Mouse (Mus musculus): ENCODE measurements around the gene Eps8l1. TPM values are rescaled to one million over a fixed set of nuclear protein-coding genes. Genes with fewer than 3 reads are reported as not detected.
"Not testable (repeated sequence)": the region's sequence is repeated elsewhere in the genome, so short reads cannot be mapped to it uniquely, and the experiment has no call there.

Gene Eps8l1
- polyA plus RNA-seq, 1 experiment from 2014 or later: 3.8 TPM

- H3K4me2 ChIP-seq: no peak overlapping the region
Observed at GRCm38 (mm10) chr7:4523205-4524130, 63.0 kb downstream of the Eps8l1 start.

GRCm38 (mm10) chr7:4524212-4524922 lies 63.9 kb downstream of the Eps8l1 start, which contains the start of gene Tnni3:
Gene Tnni3 (minus strand): TSS chr7:4524229.
- H3K4me2 ChIP-seq; H3K27me3 ChIP-seq (ENCODE audit: control insufficient read depth, insufficient read depth, low read length); H3K36me3 ChIP-seq (ENCODE audit: control insufficient read depth, insufficient read depth, low read length); H3K4me3 ChIP-seq (ENCODE audit: low read depth, low read length); H3K4me1 ChIP-seq (ENCODE audit: control insufficient read depth, insufficient read depth, low read length); H3K27ac ChIP-seq (ENCODE audit: low read depth, low read length); H3K9ac ChIP-seq (ENCODE audit: low read length); H3K9me3 ChIP-seq (ENCODE audit: control insufficient read depth, low read length): not testable (repeated sequence)
- DNase-seq (ENCODE audit: low spot score, missing footprints) (peak; percentile 94), ATAC-seq (ENCODE audit: low FRiP score) (0 out of 2 replicates have a peak, but pooled peaks have one; percentile 16)
- WGBS: 72% methylated on average over 15 of the region's 15 CpGs

More at GRCm38 (mm10) chr7:4523205-4524130, 63.0 kb downstream of the Eps8l1 start:
- WGBS: 92% methylated on average over 33 of the region's 33 CpGs
- no peak overlapping the region for H3K4me3 ChIP-seq (ENCODE audit: low read depth, low read length)
- no peak overlapping the region for H3K27ac ChIP-seq (ENCODE audit: low read depth, low read length)
- H3K27me3 ChIP-seq (ENCODE audit: control insufficient read depth, insufficient read depth, low read length): peaks cover 10% of the 10 kb centered on the region
- ATAC-seq (ENCODE audit: low FRiP score): no peak
- DNase-seq (ENCODE audit: low spot score, missing footprints): no peak
- no peaks in the 10 kb centered on the region for H3K9me3 ChIP-seq (ENCODE audit: control insufficient read depth, low read length)
- no peak overlapping the region for H3K9ac ChIP-seq (ENCODE audit: low read length)
- no peaks in the 10 kb centered on the region for H3K36me3 ChIP-seq (ENCODE audit: control insufficient read depth, insufficient read depth, low read length)
- peaks cover 5% of the 10 kb centered on the region for H3K4me1 ChIP-seq (ENCODE audit: control insufficient read depth, insufficient read depth, low read length)

GRCm38 (mm10) chr7:4526341-4527301 lies 66.1 kb downstream of the Eps8l1 start:
- H3K4me1 ChIP-seq (ENCODE audit: control insufficient read depth, insufficient read depth, low read length): peaks cover 2% of the 10 kb centered on the region
- H3K27ac ChIP-seq (ENCODE audit: low read depth, low read length): no peak overlapping the region
- H3K9me3 ChIP-seq (ENCODE audit: control insufficient read depth, low read length): no peaks in the 10 kb centered on the region
- 21% methylated on average over 40 of the region's 40 CpGs for WGBS
- peak; percentile 98 for DNase-seq (ENCODE audit: low spot score, missing footprints)
- H3K27me3 ChIP-seq (ENCODE audit: control insufficient read depth, insufficient read depth, low read length): peaks cover 4% of the 10 kb centered on the region
- H3K4me3 ChIP-seq (ENCODE audit: low read depth, low read length): peak overlapping the region; percentile 20
- peak; percentile 95 for ATAC-seq (ENCODE audit: low FRiP score)
- peak overlapping the region; percentile 47 for H3K9ac ChIP-seq (ENCODE audit: low read length)
- H3K4me2 ChIP-seq: peak overlapping the region; percentile 48
- H3K36me3 ChIP-seq (ENCODE audit: control insufficient read depth, insufficient read depth, low read length): no peaks in the 10 kb centered on the region

GRCm38 (mm10) chr7:4527302-4527689 lies 66.8 kb downstream of the Eps8l1 start:
- H3K4me3 ChIP-seq (ENCODE audit: low read depth, low read length): no peak overlapping the region
- no peaks in the 10 kb centered on the region for H3K9me3 ChIP-seq (ENCODE audit: control insufficient read depth, low read length)
- peaks cover 8% of the 10 kb centered on the region for H3K4me1 ChIP-seq (ENCODE audit: control insufficient read depth, insufficient read depth, low read length)
- H3K36me3 ChIP-seq (ENCODE audit: control insufficient read depth, insufficient read depth, low read length): no peaks in the 10 kb centered on the region
- ATAC-seq (ENCODE audit: low FRiP score): 0 out of 2 replicates have a peak, but pooled peaks have one; percentile 2
- WGBS: 52% methylated on average over 18 of the region's 18 CpGs
- no peak for DNase-seq (ENCODE audit: low spot score, missing footprints)
- no peak overlapping the region for H3K9ac ChIP-seq (ENCODE audit: low read length)
- H3K27ac ChIP-seq (ENCODE audit: low read depth, low read length): no peak overlapping the region
- peak overlapping the region; percentile 48; the same call in 1 of the 2 replicates for H3K4me2 ChIP-seq
- H3K27me3 ChIP-seq (ENCODE audit: control insufficient read depth, insufficient read depth, low read length): peaks cover 4% of the 10 kb centered on the region

Small RNAs within 50 kb of the gene (microRNA-seq; reads per million reads assigned to microRNA genes)
- not detected for gene Gm24605

Other genes with a start within 250 kb of the Eps8l1 start
- gene Lilra5, start 222.9 kb upstream of the Eps8l1 start, polyA plus RNA-seq (2014; fragmentation: Nextera tagmentation; extraction: Ambion mirVana): not detected in 2 replicates
- gene Ncr1, start 123.0 kb upstream of the Eps8l1 start, polyA plus RNA-seq (2014; fragmentation: Nextera tagmentation; extraction: Ambion mirVana): not detected in 2 replicates
- gene Gp6, start 62.9 kb upstream of the Eps8l1 start, polyA plus RNA-seq (2014; fragmentation: Nextera tagmentation; extraction: Ambion mirVana): 0.69 and 0.83 TPM in 2 replicates
- 30.6 and 30.9 TPM in 2 replicates for gene Rdh13, start 15.0 kb upstream of the Eps8l1 start, polyA plus RNA-seq (2014; fragmentation: Nextera tagmentation; extraction: Ambion mirVana)
- gene Ppp1r12c, start 41.0 kb downstream of the Eps8l1 start, polyA plus RNA-seq (2014; fragmentation: Nextera tagmentation; extraction: Ambion mirVana): 28.4 and 32.7 TPM in 2 replicates
- gene Tnnt1, start 55.7 kb downstream of the Eps8l1 start, polyA plus RNA-seq (2014; fragmentation: Nextera tagmentation; extraction: Ambion mirVana): 6.6 and 8.1 TPM in 2 replicates
- gene Tnni3, start 63.6 kb downstream of the Eps8l1 start, polyA plus RNA-seq (2014; fragmentation: Nextera tagmentation; extraction: Ambion mirVana): 0.97 and 1.7 TPM in 2 replicates
- 0.85 and 1.1 TPM in 2 replicates for gene Dnaaf3, start 71.8 kb downstream of the Eps8l1 start, polyA plus RNA-seq (2014; fragmentation: Nextera tagmentation; extraction: Ambion mirVana)
- gene Syt5, start 86.9 kb downstream of the Eps8l1 start, polyA plus RNA-seq (2014; fragmentation: Nextera tagmentation; extraction: Ambion mirVana): 10.4 and 10.5 TPM in 2 replicates
- gene Ptprh, start 143.4 kb downstream of the Eps8l1 start, polyA plus RNA-seq (2014; fragmentation: Nextera tagmentation; extraction: Ambion mirVana): not detected in 2 replicates
- 2.4 and 3.6 TPM in 2 replicates for gene Tmem86b, start 170.7 kb downstream of the Eps8l1 start, polyA plus RNA-seq (2014; fragmentation: Nextera tagmentation; extraction: Ambion mirVana)
- gene Ppp6r1, start 198.3 kb downstream of the Eps8l1 start, polyA plus RNA-seq (2014; fragmentation: Nextera tagmentation; extraction: Ambion mirVana): 4.4 and 6.1 TPM in 2 replicates
- 111 and 113 TPM in 2 replicates for gene Hspbp1, start 224.4 kb downstream of the Eps8l1 start, polyA plus RNA-seq (2014; fragmentation: Nextera tagmentation; extraction: Ambion mirVana)
- gene Brsk1, start 229.9 kb downstream of the Eps8l1 start, polyA plus RNA-seq (2014; fragmentation: Nextera tagmentation; extraction: Ambion mirVana): 2.3 and 3.2 TPM in 2 replicates